Mouse (Mus musculus) E14TG2a.4 (cell line): ENCODE data around the gene Slbp.

Experiments used
- H3K27me3 ChIP-seq: 2 replicates; pipeline ENCODE4 v1.6.1; 2014; ENCODE audit warnings: low read length, control low read depth; ENCODE audit not compliant: insufficient read depth
- H3K36me3 ChIP-seq: 2 replicates; pipeline ENCODE4 v1.6.1; 2014; ENCODE audit warnings: low read length, control low read depth; ENCODE audit not compliant: insufficient read depth
- H3K4me1 ChIP-seq: replicated peaks from 2 replicates; pipeline ENCODE4 v1.6.1; 2014; ENCODE audit warnings: low read depth, low read length, control low read depth
- H3K4me3 ChIP-seq: replicated peaks from 2 replicates; pipeline ENCODE4 v1.5.1; 2014; ENCODE audit warnings: mild to moderate bottlenecking, low read length
- H3K9me3 ChIP-seq: 2 replicates; pipeline ENCODE4 v1.6.1; 2014; ENCODE audit warnings: low read length, control low read depth
- CTCF ChIP-seq: conservative IDR thresholded peaks from 2 replicates; pipeline ENCODE4 v1.5.1; 2014; ENCODE audit warnings: low read length
- NANOG ChIP-seq: IDR thresholded peaks from 2 replicates; pipeline ENCODE4 v1.6.1; 2014; ENCODE audit warnings: borderline replicate concordance, low read length, mixed read lengths
- POU5F1 ChIP-seq: IDR thresholded peaks from 2 replicates; pipeline ENCODE4 v1.6.1; 2014; ENCODE audit warnings: low read length, borderline replicate concordance

Gene Slbp

GRCm38 (mm10) chr5:33668223-33668622 is 15.8 kb upstream of the Slbp start:
- Histone ChIP-seq H3K4me1 (peaks cover 20% of the 10 kb centered on the region), H3K4me3 (no peak overlapping the region), H3K27me3 (no peaks in the 10 kb centered on the region), H3K36me3 (peaks cover 95% of the 10 kb centered on the region), H3K9me3 (no peaks in the 10 kb centered on the region)
- TF ChIP-seq CTCF (peak; percentile 45), POU5F1 (no peak), NANOG (no peak)

- no peaks in the 10 kb centered on the region for H3K9me3 ChIP-seq
- H3K27me3 ChIP-seq: no peaks in the 10 kb centered on the region
- H3K36me3 ChIP-seq: peaks cover 65% of the 10 kb centered on the region
- H3K4me3 ChIP-seq: peak overlapping the region; percentile 95
- peaks cover 57% of the 10 kb centered on the region for H3K4me1 ChIP-seq
- TF ChIP-seq NANOG (no peak), CTCF (no peak), POU5F1 (no peak)
Observed at GRCm38 (mm10) chr5:33658664-33659050, 6.3 kb upstream of the Slbp start.

- Histone ChIP-seq H3K36me3 (peaks cover 67% of the 10 kb centered on the region), H3K27me3 (no peaks in the 10 kb centered on the region), H3K9me3 (no peaks in the 10 kb centered on the region), H3K4me3 (peak within 1 kb of the TSS; percentile 95), H3K4me1 (peaks cover 63% of the 10 kb centered on the region)
- TF ChIP-seq CTCF: no peak
- no peak for TF ChIP-seq NANOG
- TF ChIP-seq POU5F1: no peak
Observed at GRCm38 (mm10) chr5:33657787-33658663, 5.7 kb upstream of the Slbp start, which contains the start of the genes Tacc3 and Tmem129. TSS of gene Tacc3 (plus strand) at chr5:33658128. TSS of gene Tmem129 (minus strand) at chr5:33658416.

- Histone ChIP-seq H3K36me3 (peaks cover 60% of the 10 kb centered on the region), H3K27me3 (no peaks in the 10 kb centered on the region), H3K4me1 (peaks cover 62% of the 10 kb centered on the region), H3K9me3 (no peaks in the 10 kb centered on the region), H3K4me3 (peak overlapping the region; percentile 95)
- TF ChIP-seq CTCF: no peak
- no peak for TF ChIP-seq POU5F1
- no peak for TF ChIP-seq NANOG
Observed at GRCm38 (mm10) chr5:33657251-33657786, 4.9 kb upstream of the Slbp start.

GRCm38 (mm10) chr5:33656739-33657138 is 4.4 kb upstream of the Slbp start:
- Histone ChIP-seq H3K27me3 (no peaks in the 10 kb centered on the region), H3K4me1 (peaks cover 60% of the 10 kb centered on the region), H3K9me3 (no peaks in the 10 kb centered on the region), H3K36me3 (peaks cover 55% of the 10 kb centered on the region), H3K4me3 (peak overlapping the region; percentile 95)
- TF ChIP-seq POU5F1 (no peak), NANOG (no peak), CTCF (no peak)

- TF ChIP-seq POU5F1 (no peak), NANOG (no peak), CTCF (no peak)
- Histone ChIP-seq H3K27me3 (no peaks in the 10 kb centered on the region), H3K4me3 (no peak overlapping the region), H3K36me3 (peaks cover 45% of the 10 kb centered on the region), H3K9me3 (no peaks in the 10 kb centered on the region), H3K4me1 (peaks cover 57% of the 10 kb centered on the region)
Observed at GRCm38 (mm10) chr5:33655251-33655840, 3.0 kb upstream of the Slbp start.

- no peaks in the 10 kb centered on the region for H3K9me3 ChIP-seq
- H3K36me3 ChIP-seq: peaks cover 47% of the 10 kb centered on the region
- peaks cover 57% of the 10 kb centered on the region for H3K4me1 ChIP-seq
- TF ChIP-seq CTCF (no peak), NANOG (no peak), POU5F1 (no peak)
- H3K4me3 ChIP-seq: no peak overlapping the region
- no peaks in the 10 kb centered on the region for H3K27me3 ChIP-seq
Observed at GRCm38 (mm10) chr5:33654424-33654823, 2.0 kb upstream of the Slbp start.

- TF ChIP-seq CTCF (no peak), NANOG (no peak), POU5F1 (no peak)
- H3K4me3 ChIP-seq: peak overlapping the region; percentile 98
- H3K36me3 ChIP-seq: peaks cover 62% of the 10 kb centered on the region
- H3K4me1 ChIP-seq: peaks cover 54% of the 10 kb centered on the region
- no peaks in the 10 kb centered on the region for H3K27me3 ChIP-seq
- H3K9me3 ChIP-seq: no peaks in the 10 kb centered on the region
Observed at GRCm38 (mm10) chr5:33652783-33653173, 404 bp upstream of the Slbp start.
